Mouse (Mus musculus): ENCODE data around the gene Gm12355.
A peak's percentile ranks its signal among the peaks of the same experiment; 100 is the strongest.

The Gm12355 gene

DNA sequence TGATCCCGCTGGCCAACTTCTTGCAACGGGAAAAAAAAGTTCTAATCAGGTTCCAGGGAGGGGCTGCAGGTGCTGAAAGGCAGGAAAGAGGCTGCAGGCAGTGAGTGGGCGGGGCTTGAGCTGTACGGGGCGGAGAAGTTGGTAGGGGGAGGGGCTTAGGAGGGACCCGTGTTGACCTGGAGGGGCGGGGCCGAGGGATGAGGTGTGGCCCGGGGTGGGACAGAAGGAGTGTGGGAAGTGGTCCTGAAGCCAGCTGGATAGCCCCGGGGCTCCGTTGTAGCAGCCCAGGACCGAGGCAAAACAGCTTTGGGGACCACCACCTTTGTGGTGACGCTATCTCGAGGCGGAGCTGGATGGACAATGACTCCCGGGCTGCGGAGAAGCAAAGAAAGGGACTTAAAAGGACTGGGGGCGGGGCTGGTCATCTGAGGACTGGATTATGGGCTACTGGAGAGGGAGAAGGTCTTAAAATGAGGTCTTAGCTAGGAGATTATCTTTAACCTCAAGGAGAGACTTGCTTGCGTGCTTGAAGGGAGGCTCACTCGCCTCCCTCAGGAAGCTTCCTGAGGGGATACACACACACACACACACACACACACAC is 23.3 kb downstream of the Gm12355 start:
- no peak for DNase-seq (ENCODE audit: low read depth, low spot score)

DNA sequence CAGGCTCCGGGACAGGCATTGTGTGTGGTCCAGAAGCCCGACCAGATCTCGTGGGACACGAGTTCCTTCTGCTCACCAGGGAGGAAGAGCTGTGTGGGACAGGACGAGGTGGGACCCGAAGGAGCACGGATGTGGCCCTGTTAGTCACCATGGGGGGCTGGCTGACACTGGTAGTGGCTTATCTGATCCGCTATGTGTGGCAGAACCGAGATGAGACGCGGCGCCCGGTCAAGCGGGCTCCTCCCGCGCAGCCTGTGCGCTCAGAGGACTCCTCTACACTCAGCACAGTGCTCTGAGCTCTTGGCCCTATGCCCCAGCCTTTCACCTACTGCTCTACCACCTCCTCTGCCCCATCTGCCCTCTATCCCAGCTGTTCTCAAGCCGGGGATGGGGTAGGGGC is 26.2 kb downstream of the Gm12355 start:
- DNase-seq (ENCODE audit: low read depth, low spot score): no peak

DNA sequence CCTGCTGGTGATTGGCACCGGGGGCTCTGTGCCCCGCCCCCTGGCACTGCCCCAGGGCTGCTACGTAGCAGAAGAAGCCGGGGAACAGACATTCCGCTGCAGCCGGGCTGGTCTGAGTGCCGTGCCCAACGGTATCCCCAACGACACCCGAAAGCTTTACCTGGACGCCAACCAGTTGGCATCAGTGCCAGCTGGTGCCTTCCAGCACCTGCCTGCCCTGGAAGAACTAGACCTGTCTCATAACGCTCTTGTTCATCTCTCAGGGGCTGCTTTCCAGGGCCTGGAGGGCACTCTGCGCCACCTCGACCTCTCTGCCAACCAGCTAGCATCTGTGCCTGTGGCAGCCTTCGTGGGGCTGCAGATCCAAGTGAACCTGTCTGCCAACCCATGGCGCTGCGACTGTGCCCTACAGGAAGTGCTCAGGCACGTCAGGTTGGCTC is 26.6 kb downstream of the Gm12355 start:
- DNase-seq (ENCODE audit: low read depth, low spot score): no peak

DNA sequence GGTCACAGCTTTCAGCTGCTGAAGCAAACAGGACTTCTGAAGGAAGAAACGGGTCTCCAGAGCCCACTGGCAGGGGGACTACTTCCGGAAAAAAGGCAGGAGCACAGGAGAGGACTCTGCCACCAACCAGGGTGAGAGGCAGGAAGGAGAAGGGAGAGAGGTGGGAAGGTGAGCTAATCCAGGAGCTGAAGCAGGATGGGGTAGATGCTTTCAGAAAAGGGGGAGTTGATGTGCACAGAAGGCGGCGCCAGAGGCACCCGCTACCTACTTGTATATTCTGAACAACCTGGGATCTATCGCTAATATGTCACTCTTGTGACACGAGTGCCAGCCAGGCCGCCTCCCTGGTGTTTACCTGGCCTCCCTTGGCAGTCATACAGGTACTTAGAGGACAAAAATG is 27.5 kb downstream of the Gm12355 start, which contains the start of gene Lrrc3c:
Gene Lrrc3c (plus strand): TSS at position 301 of the 400 bp plus-strand sequence.
- DNase-seq (ENCODE audit: low read depth, low spot score): no peak

DNA sequence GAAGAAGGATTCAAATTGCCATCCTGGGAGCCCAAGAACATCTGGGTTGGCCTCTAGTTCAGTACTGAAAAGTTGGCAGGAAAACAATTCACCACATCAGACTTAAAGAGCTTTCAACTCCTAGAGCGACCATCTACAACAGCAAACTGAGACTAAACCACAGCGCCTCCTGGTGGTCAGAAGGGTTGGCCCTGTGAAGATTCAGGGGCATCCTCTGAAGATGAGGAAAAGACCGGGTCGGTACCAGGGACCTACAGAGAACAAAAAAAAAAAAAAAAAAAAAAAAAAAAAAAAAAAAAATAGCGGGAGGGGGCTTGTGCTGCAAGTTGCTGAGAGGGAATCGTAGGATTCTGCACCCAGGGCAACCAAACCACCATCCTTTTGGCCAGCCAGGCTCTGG is 28.1 kb downstream of the Gm12355 start:
- no peak for DNase-seq (ENCODE audit: low read depth, low spot score)

DNA sequence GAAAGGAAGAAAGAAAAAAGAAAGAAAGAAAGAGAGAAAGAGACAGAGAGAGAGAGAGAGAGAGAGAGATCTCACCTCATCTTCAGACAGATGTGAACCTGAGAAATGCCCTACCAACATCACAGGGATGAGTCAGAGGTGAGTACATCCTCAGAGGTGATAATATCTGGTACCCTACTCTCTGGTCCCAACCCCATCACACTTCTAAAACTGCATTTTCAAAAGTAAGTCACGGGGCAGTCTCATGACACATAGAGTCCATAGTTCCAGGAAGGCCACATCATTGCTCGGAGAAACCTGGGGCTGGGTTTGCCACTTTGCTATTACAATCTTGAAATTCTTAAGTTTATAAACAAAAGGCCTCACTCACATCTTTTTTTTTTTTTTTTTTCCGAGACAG is 29.5 kb downstream of the Gm12355 start:
- DNase-seq (ENCODE audit: low read depth, low spot score): no peak

DNA sequence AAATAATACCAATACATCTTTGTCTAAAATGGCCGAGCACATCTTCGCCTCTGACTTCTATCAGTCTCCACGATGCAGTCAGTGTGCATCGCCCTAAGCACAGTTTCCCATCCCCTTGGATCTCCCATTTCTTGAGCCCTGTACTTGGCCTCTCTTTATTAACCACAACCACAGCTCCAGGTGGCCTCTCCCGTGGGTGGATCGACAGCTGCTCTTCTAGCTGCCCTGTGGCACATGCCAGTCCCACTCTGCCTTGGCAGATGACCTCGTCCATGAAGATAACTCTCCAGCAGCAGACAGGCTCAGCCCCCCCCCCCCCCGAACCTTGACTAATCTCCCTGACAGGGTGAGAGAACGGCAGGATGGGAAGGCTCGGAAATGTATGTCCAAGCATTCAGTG is 30.0 kb downstream of the Gm12355 start:
- DNase-seq (ENCODE audit: low read depth, low spot score): no peak

DNA sequence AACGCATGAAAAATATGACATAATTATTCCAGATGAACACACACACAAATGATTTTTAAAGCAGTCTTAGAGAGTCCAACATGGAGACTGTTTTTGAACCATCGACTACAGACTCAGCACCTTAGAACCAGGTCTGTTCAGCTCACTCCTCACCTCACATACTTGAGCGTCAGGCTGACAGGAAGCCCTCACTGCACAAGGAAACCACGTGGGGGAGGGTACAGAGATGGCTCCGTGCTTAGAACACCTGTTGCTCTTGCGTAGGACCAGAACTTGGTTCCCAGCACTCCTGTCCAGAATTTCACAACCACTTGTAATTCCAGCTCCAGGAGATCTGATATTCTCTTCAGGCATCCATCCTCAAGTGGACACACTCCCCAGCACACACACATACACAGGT is 30.4 kb downstream of the Gm12355 start:
- DNase-seq (ENCODE audit: low read depth, low spot score): no peak

DNA sequence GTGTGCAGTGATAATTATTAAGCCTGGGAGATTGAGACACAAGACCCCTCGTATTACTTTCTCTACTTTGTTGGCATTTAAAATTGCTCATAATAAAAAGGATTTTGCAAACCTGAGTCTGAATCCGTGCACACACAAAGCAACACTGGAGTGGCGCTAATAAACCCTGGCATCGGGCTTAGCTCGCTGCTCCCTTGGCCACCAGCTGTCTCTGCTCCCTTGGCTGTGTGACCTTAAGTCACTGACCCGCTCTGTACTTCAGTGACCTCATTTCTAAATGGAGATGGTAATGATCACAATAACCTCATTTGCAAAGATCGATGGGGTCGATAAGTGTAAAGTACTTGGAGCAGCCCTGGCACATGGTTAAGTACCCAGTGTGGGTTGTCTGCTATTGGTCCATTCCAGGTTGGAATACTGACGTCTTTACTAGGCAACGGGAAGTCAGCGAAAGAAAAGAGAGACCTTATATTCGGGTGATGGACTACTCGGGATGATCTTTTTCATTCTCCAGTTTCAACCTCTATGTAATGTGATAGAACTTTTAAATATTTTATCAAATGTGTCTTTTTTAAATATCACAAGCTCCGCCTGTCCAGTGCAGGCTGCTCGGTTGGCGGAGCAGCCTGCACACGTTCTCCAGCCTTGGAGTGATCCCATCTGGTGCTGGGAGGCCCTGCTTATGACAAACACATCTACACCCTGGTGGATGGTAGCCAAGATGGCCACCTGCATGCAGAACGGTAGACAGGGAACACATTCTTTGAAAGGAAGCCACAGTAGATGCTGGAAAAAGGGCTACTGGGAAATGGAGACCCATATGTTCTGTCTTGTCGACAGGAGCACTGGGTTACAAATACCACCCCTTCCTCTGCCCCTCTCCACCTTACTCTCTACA is 34.7 kb downstream of the Gm12355 start:
- DNase-seq (ENCODE audit: low read depth, low spot score): no peak

DNA sequence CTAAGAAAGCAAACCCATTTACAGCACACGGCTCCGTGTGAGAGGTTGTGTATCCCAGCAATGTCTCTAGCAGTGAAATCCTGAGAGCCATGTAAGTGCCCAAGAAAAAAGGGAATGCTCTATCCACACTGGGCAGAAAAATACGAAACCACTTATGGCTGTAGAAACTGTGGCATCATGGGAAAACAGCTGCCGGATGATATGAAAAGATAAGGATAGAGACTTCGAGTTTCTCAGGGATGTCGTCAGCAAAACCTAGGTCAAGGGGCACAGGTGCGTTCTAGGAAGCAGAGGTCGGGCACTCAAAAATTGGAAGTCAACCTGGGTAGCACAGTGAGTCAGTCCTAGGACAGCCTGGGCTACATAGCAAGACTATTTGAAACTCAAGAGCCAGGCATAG is 36.2 kb downstream of the Gm12355 start:
- DNase-seq (ENCODE audit: low read depth, low spot score): no peak

DNA sequence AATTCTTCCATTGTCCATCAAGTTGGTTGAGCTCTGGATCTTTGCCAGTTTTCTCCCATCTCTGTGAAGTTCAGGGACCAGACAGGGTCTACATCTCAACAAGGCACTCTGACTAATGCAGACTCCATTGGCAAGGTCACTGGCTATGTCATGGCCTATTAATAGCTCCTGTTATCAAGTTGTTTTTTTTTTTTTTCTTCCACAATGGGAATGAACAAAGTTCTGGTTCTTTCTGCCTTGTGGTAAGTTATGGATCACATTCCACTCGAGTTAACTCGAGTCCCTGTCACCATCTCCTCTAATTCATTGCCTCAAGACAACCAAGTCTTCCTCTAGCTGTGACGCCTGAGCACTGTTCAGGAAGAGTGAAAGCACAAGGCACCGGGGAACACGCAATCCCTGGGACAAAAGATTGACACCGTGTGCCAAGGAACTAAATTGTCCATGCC is 36.6 kb downstream of the Gm12355 start:
- no peak for DNase-seq (ENCODE audit: low read depth, low spot score)

DNA sequence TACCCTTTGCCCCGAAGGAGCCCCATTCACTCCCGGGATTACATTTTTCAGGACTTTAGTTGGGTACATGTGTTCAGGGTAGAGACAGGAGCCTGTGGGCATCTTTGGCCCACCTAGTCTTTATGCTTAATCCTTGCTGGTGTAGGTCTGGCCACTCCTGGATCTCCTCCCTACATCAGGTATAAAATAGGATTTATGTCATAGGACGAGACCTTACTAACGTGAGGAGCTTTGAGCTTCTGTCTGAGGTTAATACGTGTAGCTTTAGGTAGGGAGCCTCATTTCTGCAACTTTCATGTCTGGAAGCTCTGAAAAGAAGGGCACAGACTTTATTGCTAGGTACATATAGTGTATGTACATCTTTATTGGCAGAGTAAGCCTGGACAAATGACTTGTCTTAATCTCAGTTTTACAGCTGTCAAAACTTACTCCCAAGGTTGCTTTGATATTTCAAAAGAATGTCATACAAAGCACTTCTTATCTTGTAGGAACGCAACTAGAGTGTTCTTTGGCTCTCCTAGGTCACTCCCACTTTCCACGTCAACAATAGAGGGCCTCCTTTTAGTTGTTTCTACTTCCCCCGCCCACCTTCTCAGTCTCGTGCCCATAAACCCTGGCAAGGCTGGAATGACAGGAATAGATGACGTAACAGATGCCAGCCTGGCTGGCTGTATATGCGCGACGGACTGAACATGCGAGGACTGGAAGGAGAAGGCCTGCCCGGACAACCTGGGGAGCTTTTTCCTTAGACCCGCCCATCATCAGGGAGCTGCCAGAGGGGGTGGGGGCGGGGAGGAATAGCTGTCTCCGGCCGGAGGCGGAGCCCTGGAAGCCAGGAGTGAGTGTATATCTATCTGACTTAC is 37.5 kb downstream of the Gm12355 start:
- no peak for DNase-seq (ENCODE audit: low read depth, low spot score)

DNA sequence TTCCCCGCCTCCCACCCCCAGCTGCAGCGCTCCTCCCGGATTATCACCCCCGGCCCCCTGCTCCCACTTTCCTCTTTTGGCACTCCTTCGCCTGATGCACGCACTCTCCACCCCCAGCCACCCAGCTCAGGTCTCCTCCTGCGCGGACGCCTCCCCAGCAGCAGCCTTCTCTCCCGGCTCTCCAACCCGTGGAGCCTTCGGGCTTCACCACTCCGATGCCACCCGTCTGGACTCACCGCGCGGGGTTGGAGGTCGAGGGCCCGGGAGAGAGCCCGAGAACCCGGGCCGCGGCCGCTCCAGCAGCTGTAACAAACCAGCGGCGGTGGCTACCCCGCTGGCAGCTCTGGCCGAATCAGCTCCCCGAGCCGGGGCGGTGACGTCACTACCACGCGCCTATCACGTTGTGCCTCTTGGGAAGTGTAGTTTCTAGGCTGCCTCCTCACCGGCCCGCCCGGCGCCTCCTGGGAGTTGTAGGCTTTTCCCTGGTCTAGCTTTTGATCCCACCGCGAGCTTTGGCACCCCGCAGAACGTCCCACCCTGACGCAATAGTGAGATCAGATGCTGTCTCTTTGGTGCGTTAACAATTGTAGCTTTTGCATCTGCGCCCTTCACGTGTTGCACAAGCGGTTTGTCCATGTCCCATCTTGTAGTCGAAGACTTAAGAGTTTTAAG is 38.4 kb downstream of the Gm12355 start, which contains the start of gene Ormdl3:
Gene Ormdl3 (minus strand): TSS at position 477 of the 672 bp plus-strand sequence.
- peak; percentile 91 for DNase-seq (ENCODE audit: low read depth, low spot score)

DNA sequence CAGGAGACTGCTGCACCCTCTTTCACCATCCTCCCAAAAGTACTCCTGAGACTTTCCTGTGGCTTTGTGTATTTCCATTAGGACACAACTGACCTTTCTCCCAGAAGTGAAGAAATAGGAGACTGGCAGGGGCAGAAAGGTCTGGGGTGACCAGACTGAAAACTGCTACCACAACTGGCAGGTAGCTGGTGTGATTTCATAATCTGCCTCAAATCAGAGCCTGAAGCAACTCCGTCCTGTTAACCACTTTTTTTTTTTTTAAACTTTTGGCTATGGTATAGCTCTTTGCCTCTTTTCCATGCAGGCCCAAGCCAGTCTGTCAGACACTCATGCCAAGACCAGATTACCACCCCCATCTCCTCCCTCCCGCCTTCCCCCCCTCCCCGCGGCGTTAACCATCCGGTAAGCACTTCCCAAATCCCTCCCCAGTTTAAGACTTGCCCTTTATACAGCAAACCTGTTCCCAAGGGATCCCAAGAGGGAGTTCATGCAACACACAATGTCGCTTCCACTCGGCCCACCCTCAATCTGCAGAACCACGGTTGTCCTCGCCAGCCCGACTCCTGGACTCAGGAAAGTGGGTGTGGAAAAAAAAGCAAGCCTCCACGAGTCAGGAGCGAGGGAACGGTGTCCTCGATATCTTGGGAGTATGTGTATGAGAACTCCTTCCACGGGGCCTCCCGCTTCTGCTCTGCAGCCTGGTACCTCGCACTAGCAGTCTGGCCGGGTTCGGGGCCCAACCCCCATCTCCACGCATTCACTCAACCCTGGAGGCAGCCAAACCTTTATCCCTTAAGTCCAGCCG is 39.2 kb downstream of the Gm12355 start:
- DNase-seq (ENCODE audit: low read depth, low spot score): no peak

DNA sequence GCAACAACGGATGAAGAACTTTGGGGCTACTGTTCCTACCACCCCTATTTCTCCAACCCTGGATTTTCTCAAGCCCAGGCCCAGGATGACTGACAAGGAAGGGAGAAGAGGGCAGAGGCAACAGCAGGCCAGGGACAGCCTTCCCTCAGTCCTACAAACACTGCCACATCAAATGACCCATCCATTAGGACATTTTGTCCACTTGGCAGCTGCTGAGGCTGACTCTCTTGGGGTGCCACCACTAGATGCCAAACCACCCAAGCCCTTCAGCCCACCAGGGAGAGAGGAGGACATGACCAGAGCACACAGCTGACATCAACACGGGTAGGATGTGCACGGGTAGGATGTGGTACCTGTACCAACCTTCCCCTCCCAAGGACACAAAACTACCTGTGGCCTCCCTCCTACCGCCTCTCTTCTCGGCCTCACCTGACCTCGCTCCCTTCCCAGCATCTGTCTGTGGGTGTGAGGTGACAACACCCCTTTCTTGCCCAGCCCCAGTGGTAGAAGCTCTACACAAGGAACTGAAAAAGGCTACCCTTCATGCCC is 40.8 kb downstream of the Gm12355 start:
- DNase-seq (ENCODE audit: low read depth, low spot score): no peak

DNA sequence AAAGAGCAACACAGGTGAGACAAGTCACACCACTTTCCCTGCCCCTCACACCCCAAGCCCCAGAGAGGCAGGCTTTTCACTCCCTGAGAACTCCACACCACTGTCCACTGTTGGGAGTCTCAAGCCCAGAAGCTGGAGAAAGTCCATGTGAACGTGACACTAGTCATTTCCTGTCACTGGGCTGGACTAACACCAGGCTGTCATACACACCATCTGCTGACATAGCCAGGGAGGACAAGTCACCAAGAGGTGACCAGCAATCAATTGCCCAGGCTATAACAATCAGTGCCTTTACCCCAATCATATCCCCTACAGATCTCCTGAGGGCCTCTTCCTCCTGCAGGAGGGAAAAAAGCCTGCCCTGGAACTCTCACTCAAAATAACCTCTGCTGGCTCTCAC is 41.3 kb downstream of the Gm12355 start:
- DNase-seq (ENCODE audit: low read depth, low spot score): no peak

DNA sequence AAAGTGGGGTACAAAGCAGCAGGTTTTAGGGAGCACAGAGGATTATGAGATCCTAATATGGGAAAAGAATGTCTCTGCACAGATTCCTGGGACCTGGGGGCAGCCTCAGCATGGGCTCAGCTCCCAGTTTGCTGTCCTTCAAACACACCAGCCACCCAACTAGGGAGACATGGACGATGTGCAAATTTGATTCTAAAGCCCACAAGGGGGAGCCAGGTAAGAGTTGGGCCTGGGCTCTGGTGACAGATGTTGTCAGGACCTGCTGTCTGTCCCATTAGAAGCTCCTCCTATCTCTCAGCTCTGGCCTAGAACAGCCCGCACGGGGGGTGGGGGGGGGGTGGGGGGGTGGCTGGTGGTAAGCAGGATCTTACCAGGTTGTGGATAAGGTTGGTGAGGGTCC is 41.9 kb downstream of the Gm12355 start:
- DNase-seq (ENCODE audit: low read depth, low spot score): no peak

DNA sequence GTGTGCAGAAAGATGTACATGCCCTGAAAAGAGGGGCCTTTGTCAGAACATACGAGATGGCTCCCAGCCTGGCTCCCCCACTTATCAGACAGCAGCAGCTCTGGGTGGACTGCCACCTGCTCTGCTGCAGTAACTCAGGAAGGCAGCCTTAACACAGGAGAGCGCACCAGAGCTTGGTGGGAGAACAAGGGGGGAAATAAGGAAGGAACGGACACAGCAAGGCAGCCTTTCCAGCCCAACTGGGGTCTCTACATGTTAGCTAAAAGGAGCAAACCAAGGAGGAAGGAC is 42.3 kb downstream of the Gm12355 start:
- no peak for DNase-seq (ENCODE audit: low read depth, low spot score)

DNA sequence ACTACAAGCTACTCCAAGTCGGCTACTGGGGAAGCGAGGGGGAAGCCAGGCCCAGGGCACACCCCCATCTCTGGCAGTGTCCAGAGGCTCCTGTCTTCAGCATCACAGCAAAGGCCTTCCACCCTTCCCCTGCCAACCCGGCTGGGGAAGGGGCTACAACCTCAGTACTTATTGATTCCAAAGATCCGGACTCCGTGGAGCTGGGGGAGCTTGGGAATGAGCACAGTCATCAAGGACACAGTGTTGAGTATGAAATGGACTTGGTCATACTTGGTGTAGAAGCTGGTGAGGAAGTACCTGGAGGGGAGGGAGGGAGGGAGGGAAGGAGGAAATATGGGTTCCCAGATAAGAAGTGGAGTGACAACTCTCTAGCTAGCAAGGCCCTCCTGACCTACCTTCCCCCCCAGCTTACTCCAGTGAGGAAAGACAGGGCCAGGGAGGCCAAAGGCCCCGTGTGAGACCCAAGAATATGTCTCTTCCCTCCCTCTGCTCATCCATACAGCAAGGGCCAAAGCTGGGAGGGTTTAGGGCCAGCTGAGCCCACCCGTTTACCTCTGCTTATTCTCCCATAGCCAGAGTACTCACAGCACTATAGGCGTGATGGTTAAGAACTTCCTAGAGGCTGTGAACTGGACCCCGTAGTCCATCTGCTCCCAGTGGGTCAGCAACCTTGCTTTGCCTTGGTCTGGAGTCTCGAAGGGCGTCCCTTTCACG is 42.8 kb downstream of the Gm12355 start:
- no peak for DNase-seq (ENCODE audit: low read depth, low spot score)

DNA sequence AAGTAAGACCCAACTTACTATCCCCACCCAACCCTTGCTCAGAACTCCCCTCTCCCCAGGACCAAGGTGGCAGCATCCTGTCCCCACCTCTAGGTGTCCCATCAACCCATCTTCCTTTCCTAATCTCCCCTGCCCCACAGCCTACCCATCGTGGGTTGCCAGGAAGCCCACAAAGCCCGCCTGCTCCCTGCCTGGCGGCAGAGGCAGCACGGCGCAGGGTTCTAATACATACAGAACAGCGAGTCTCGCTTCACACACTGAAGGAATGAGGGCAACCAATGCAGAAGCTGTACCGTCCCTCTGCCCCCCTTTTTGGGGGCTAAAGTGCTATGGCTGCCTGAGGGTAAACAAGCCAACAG is 43.5 kb downstream of the Gm12355 start:
- DNase-seq (ENCODE audit: low read depth, low spot score): no peak
